Mouse (Mus musculus) forebrain, embryonic 13.5 days (tissue): ENCODE results near the gene Commd3. TPM values are rescaled to one million over a fixed set of nuclear protein-coding genes. Genes with fewer than 3 reads are reported as not detected.

Experiments used
- ATAC-seq: fragments of 200-750 bp; cut with Nextera tagmentation; 2 replicates; pipeline ENCODE4 v1.8.0; 2017
- H3K27ac ChIP-seq: fragments of 300-500 bp; sonication (generic); 2 replicates; pipeline ENCODE4 v1.5.1; 2015; ENCODE audit warnings: inconsistent platforms, mild to moderate bottlenecking, moderate library complexity
- H3K27me3 ChIP-seq: fragments of 300-500 bp; sonication (generic); 2 replicates; pipeline ENCODE4 v1.6.1; 2015; ENCODE audit warnings: mild to moderate bottlenecking, inconsistent platforms
- H3K36me3 ChIP-seq: fragments of 300-500 bp; sonication (generic); 2 replicates; pipeline ENCODE4 v1.6.1; 2015; ENCODE audit warnings: mild to moderate bottlenecking, inconsistent platforms; ENCODE audit not compliant: poor library complexity, severe bottlenecking
- H3K4me1 ChIP-seq: fragments of 300-500 bp; sonication (generic); 2 replicates; pipeline ENCODE4 v1.6.1; 2015; ENCODE audit warnings: inconsistent platforms
- H3K4me2 ChIP-seq: fragments of 300-500 bp; sonication (generic); 2 replicates; pipeline ENCODE4 v1.6.1; 2015; ENCODE audit warnings: inconsistent platforms, mild to moderate bottlenecking, moderate library complexity
- H3K4me3 ChIP-seq: fragments of 300-500 bp; sonication (generic); 2 replicates; pipeline ENCODE4 v1.5.1; 2015; ENCODE audit warnings: mild to moderate bottlenecking, inconsistent platforms
- H3K9ac ChIP-seq: fragments of 300-500 bp; sonication (generic); 2 replicates; pipeline ENCODE4 v1.6.1; 2015; ENCODE audit warnings: mild to moderate bottlenecking, inconsistent platforms
- H3K9me3 ChIP-seq: fragments of 300-500 bp; sonication (generic); replicated peaks from 2 replicates; pipeline ENCODE4 v1.6.1; 2016; ENCODE audit warnings: inconsistent platforms
- WGBS: fragments of 180-500 bp; shearing (Covaris S2); methylation state at CpG from one replicate; pipeline ENCODE4 v1.1.7; 2015; 5-methylcytosine and 5-hydroxymethylcytosine counted together
- polyA plus RNA-seq: library from polyadenylated mRNA; unstranded; fragments of >200 nt; fragmentation: Nextera tagmentation; extraction: Ambion mirVana; gene quantifications from 2 replicates; pipeline ENCODE4 v1.2.1, GENCODE M21; 2015

Gene Commd3
- polyA plus RNA-seq, 1 experiment from 2014 or later = 226 TPM

- peak; percentile 44 for ATAC-seq
- WGBS = under 1% methylated on average over 45 of the region's 45 CpGs
- no peak overlapping the region for H3K27ac ChIP-seq
- H3K9ac ChIP-seq = no peak overlapping the region
- peaks cover 21% of the 10 kb centered on the region for H3K4me1 ChIP-seq
- H3K4me3 ChIP-seq = peak overlapping the region; percentile 48
- peak overlapping the region; percentile 77 for H3K4me2 ChIP-seq
- H3K36me3 ChIP-seq = peaks cover 8% of the 10 kb centered on the region
- no peaks in the 10 kb centered on the region for H3K9me3 ChIP-seq
- H3K27me3 ChIP-seq = peaks cover 76% of the 10 kb centered on the region
Measured at GRCm38 (mm10) chr2:18688708-18689063, 16.5 kb downstream of the Commd3 start.

- WGBS = 2% methylated on average over 47 of the region's 51 CpGs
- no peak overlapping the region for H3K27ac ChIP-seq
- peaks cover 3% of the 10 kb centered on the region for H3K36me3 ChIP-seq
- no peaks in the 10 kb centered on the region for H3K9me3 ChIP-seq
- peak overlapping the region; percentile 77 for H3K4me2 ChIP-seq
- H3K27me3 ChIP-seq = peaks cover 73% of the 10 kb centered on the region
- ATAC-seq = peak; percentile 31; the same call in 1 of the 2 replicates
- H3K4me1 ChIP-seq = peaks cover 25% of the 10 kb centered on the region
- H3K4me3 ChIP-seq = peak overlapping the region; percentile 48
- H3K9ac ChIP-seq = peak overlapping the region; percentile 67
Measured at GRCm38 (mm10) chr2:18689064-18689921, 17.1 kb downstream of the Commd3 start.

- under 1% methylated on average over 41 of the region's 58 CpGs for WGBS
- peaks cover 75% of the 10 kb centered on the region for H3K27me3 ChIP-seq
Measured at GRCm38 (mm10) chr2:18690055-18690691, 18.0 kb downstream of the Commd3 start.

GRCm38 (mm10) chr2:18690756-18691155, 18.6 kb downstream of the Commd3 start:
- peak overlapping the region; percentile 48 for H3K4me3 ChIP-seq
- no peaks in the 10 kb centered on the region for H3K36me3 ChIP-seq
- peaks cover 78% of the 10 kb centered on the region for H3K27me3 ChIP-seq
- H3K4me1 ChIP-seq = peaks cover 32% of the 10 kb centered on the region
- H3K9ac ChIP-seq = no peak overlapping the region
- H3K4me2 ChIP-seq = peak overlapping the region; percentile 77
- WGBS = under 1% methylated on average over 9 of the region's 9 CpGs
- no peaks in the 10 kb centered on the region for H3K9me3 ChIP-seq
- no peak overlapping the region for H3K27ac ChIP-seq
- no peak for ATAC-seq

More at GRCm38 (mm10) chr2:18690055-18690691, 18.0 kb downstream of the Commd3 start:
- peak; percentile 81 for ATAC-seq
- Histone ChIP-seq H3K9ac (peak overlapping the region; percentile 67), H3K36me3 (no peaks in the 10 kb centered on the region), H3K4me3 (peak overlapping the region; percentile 48), H3K4me2 (peak overlapping the region; percentile 77), H3K9me3 (no peaks in the 10 kb centered on the region), H3K27ac (no peak overlapping the region), H3K4me1 (peaks cover 32% of the 10 kb centered on the region)

GRCm38 (mm10) chr2:18692031-18692430, 19.8 kb downstream of the Commd3 start:
- no peak overlapping the region for H3K9ac ChIP-seq
- H3K4me2 ChIP-seq = no peak overlapping the region
- H3K4me3 ChIP-seq = no peak overlapping the region
- H3K27me3 ChIP-seq = peaks cover 78% of the 10 kb centered on the region
- no peaks in the 10 kb centered on the region for H3K9me3 ChIP-seq
- ATAC-seq = no peak
- H3K4me1 ChIP-seq = peaks cover 32% of the 10 kb centered on the region
- no peak overlapping the region for H3K27ac ChIP-seq
- H3K36me3 ChIP-seq = no peaks in the 10 kb centered on the region

- no peak for ATAC-seq
- H3K4me1 ChIP-seq = peaks cover 32% of the 10 kb centered on the region
- no peak overlapping the region for H3K27ac ChIP-seq
- 0% methylated on average over 1 of the region's 1 CpGs for WGBS
- no peak overlapping the region for H3K4me3 ChIP-seq
- no peak overlapping the region for H3K4me2 ChIP-seq
- no peaks in the 10 kb centered on the region for H3K9me3 ChIP-seq
- peaks cover 74% of the 10 kb centered on the region for H3K27me3 ChIP-seq
- no peaks in the 10 kb centered on the region for H3K36me3 ChIP-seq
- H3K9ac ChIP-seq = no peak overlapping the region
Measured at GRCm38 (mm10) chr2:18692548-18692947, 20.4 kb downstream of the Commd3 start.

- Histone ChIP-seq H3K4me2 (peak overlapping the region; percentile 98), H3K4me3 (peak overlapping the region; percentile 58), H3K27me3 (peaks cover 74% of the 10 kb centered on the region), H3K27ac (no peak overlapping the region), H3K36me3 (no peaks in the 10 kb centered on the region), H3K9me3 (no peaks in the 10 kb centered on the region), H3K9ac (no peak overlapping the region), H3K4me1 (peaks cover 34% of the 10 kb centered on the region)
- ATAC-seq = no peak
- WGBS = under 1% methylated on average over 5 of the region's 5 CpGs
Measured at GRCm38 (mm10) chr2:18693491-18693870, 21.3 kb downstream of the Commd3 start.

- WGBS = under 1% methylated on average over 55 of the region's 61 CpGs
- Histone ChIP-seq H3K4me2 (peak within 1 kb of the TSS; percentile 98), H3K4me3 (peak within 1 kb of the TSS; percentile 58), H3K9ac (peak within 1 kb of the TSS; percentile 76), H3K4me1 (peaks cover 34% of the 10 kb centered on the region), H3K36me3 (no peaks in the 10 kb centered on the region), H3K27ac (peak within 1 kb of the TSS; percentile 48), H3K9me3 (no peaks in the 10 kb centered on the region), H3K27me3 (peaks cover 74% of the 10 kb centered on the region)
- peak; percentile 60 for ATAC-seq
Measured at GRCm38 (mm10) chr2:18693871-18694610, 21.9 kb downstream of the Commd3 start, which contains the start of gene Spag6. Spag6 (plus strand) TSS chr2:18694032.

- Histone ChIP-seq H3K4me3 (peak overlapping the region; percentile 58), H3K4me2 (peak overlapping the region; percentile 98), H3K36me3 (no peaks in the 10 kb centered on the region), H3K9me3 (no peaks in the 10 kb centered on the region), H3K4me1 (peaks cover 31% of the 10 kb centered on the region), H3K27me3 (peaks cover 74% of the 10 kb centered on the region), H3K27ac (no peak overlapping the region), H3K9ac (peak overlapping the region; percentile 76)
- ATAC-seq = peak; percentile 11; the same call in 1 of the 2 replicates
- WGBS = 2% methylated on average over 20 of the region's 20 CpGs
Measured at GRCm38 (mm10) chr2:18694611-18694950, 22.4 kb downstream of the Commd3 start.

- WGBS = 2% methylated on average over 8 of the region's 8 CpGs
Measured at GRCm38 (mm10) chr2:18695163-18695562, 23.0 kb downstream of the Commd3 start.

GRCm38 (mm10) chr2:18695629-18696150, 23.5 kb downstream of the Commd3 start:
- Histone ChIP-seq H3K4me3 (no peak overlapping the region), H3K4me1 (peaks cover 21% of the 10 kb centered on the region), H3K36me3 (no peaks in the 10 kb centered on the region), H3K27me3 (peaks cover 74% of the 10 kb centered on the region), H3K9me3 (no peaks in the 10 kb centered on the region), H3K27ac (no peak overlapping the region), H3K4me2 (no peak overlapping the region), H3K9ac (no peak overlapping the region)
- WGBS = 6% methylated on average over 7 of the region's 7 CpGs
- ATAC-seq = no peak

More at GRCm38 (mm10) chr2:18695163-18695562, 23.0 kb downstream of the Commd3 start:
- Histone ChIP-seq H3K4me3 (no peak overlapping the region), H3K9ac (no peak overlapping the region), H3K9me3 (no peaks in the 10 kb centered on the region), H3K4me2 (peak overlapping the region; percentile 98), H3K27ac (no peak overlapping the region), H3K36me3 (no peaks in the 10 kb centered on the region), H3K27me3 (peaks cover 74% of the 10 kb centered on the region), H3K4me1 (peaks cover 26% of the 10 kb centered on the region)
- ATAC-seq = no peak; the same call in 1 of the 2 replicates
